Mouse (Mus musculus): ENCODE measurements around the gene Fchsd2.

GRCm38 (mm10) chr7:101097084-101097483 lies 4.4 kb downstream of the Fchsd2 start:
- TF ChIP-seq FLI1 (IDR thresholded peaks at IDR 0.05; ENCODE audit: low read length) (no peak), GATA1 (IDR thresholded peaks at IDR 0.05; ENCODE audit: borderline replicate concordance, low read length) (no peak)
